Mouse (Mus musculus): Measurements from ENCODE around the gene Farp1. TPM values are rescaled to one million over a fixed set of nuclear protein-coding genes. Genes with fewer than 3 reads are reported as not detected.
"Not testable (repeated sequence)": the region's sequence is repeated elsewhere in the genome, so short reads cannot be mapped to it uniquely, and the experiment has no call there.

Gene Farp1
- polyA plus RNA-seq, 1 experiment from 2014 or later: 22.4 TPM

GRCm38 (mm10) chr14:121189840-121190239, 154.8 kb downstream of the Farp1 start:
- H3K4me2 ChIP-seq; H3K4me3 ChIP-seq (ENCODE audit: low read depth, low read length); H3K4me1 ChIP-seq (ENCODE audit: control insufficient read depth, insufficient read depth, low read length); H3K9ac ChIP-seq (ENCODE audit: low read length); H3K9me3 ChIP-seq (ENCODE audit: control insufficient read depth, low read length); ATAC-seq (ENCODE audit: low FRiP score); H3K36me3 ChIP-seq (ENCODE audit: control insufficient read depth, insufficient read depth, low read length); DNase-seq (ENCODE audit: low spot score, missing footprints); H3K27ac ChIP-seq (ENCODE audit: low read depth, low read length); H3K27me3 ChIP-seq (ENCODE audit: control insufficient read depth, insufficient read depth, low read length): not testable (repeated sequence)
- WGBS: 93% methylated on average over 10 of the region's 10 CpGs

- H3K36me3 ChIP-seq (ENCODE audit: control insufficient read depth, insufficient read depth, low read length): no peaks in the 10 kb centered on the region
- DNase-seq (ENCODE audit: low spot score, missing footprints) (no peak), ATAC-seq (ENCODE audit: low FRiP score) (no peak)
- no peaks in the 10 kb centered on the region; the same call in 1 of the 2 replicates for H3K4me1 ChIP-seq (ENCODE audit: control insufficient read depth, insufficient read depth, low read length)
- no peak overlapping the region for H3K27ac ChIP-seq (ENCODE audit: low read depth, low read length)
- H3K9me3 ChIP-seq (ENCODE audit: control insufficient read depth, low read length): peaks cover under 1% of the 10 kb centered on the region; the same call in 1 of the 2 replicates
- no peak overlapping the region for H3K9ac ChIP-seq (ENCODE audit: low read length)
- WGBS: 92% methylated on average over 9 of the region's 9 CpGs
- H3K4me2 ChIP-seq: no peak overlapping the region
- no peaks in the 10 kb centered on the region for H3K27me3 ChIP-seq (ENCODE audit: control insufficient read depth, insufficient read depth, low read length)
- no peak overlapping the region for H3K4me3 ChIP-seq (ENCODE audit: low read depth, low read length)
These were observed 155.4 kb downstream of the Farp1 start for GRCm38 (mm10) chr14:121190386-121190785.

- H3K27ac ChIP-seq (ENCODE audit: low read depth, low read length): no peak overlapping the region
- H3K4me1 ChIP-seq (ENCODE audit: control insufficient read depth, insufficient read depth, low read length): no peaks in the 10 kb centered on the region; the same call in 1 of the 2 replicates
- no peak overlapping the region for H3K4me3 ChIP-seq (ENCODE audit: low read depth, low read length)
- no peaks in the 10 kb centered on the region for H3K36me3 ChIP-seq (ENCODE audit: control insufficient read depth, insufficient read depth, low read length)
- DNase-seq (ENCODE audit: low spot score, missing footprints) (no peak), ATAC-seq (ENCODE audit: low FRiP score) (no peak; the same call in 1 of the 2 replicates)
- H3K27me3 ChIP-seq (ENCODE audit: control insufficient read depth, insufficient read depth, low read length): no peaks in the 10 kb centered on the region
- no peak overlapping the region for H3K4me2 ChIP-seq
- peaks cover 4% of the 10 kb centered on the region; the same call in 1 of the 2 replicates for H3K9me3 ChIP-seq (ENCODE audit: control insufficient read depth, low read length)
- no peak overlapping the region for H3K9ac ChIP-seq (ENCODE audit: low read length)
- WGBS: 64% methylated on average over 13 of the region's 13 CpGs
These were observed 156.7 kb downstream of the Farp1 start for GRCm38 (mm10) chr14:121191739-121192138.

- H3K4me3 ChIP-seq (ENCODE audit: low read depth, low read length): no peak overlapping the region
- peaks cover 4% of the 10 kb centered on the region; the same call in 1 of the 2 replicates for H3K9me3 ChIP-seq (ENCODE audit: control insufficient read depth, low read length)
- no peak overlapping the region for H3K4me2 ChIP-seq
- H3K9ac ChIP-seq (ENCODE audit: low read length): no peak overlapping the region
- H3K27ac ChIP-seq (ENCODE audit: low read depth, low read length): no peak overlapping the region
- DNase-seq (ENCODE audit: low spot score, missing footprints): no peak
- no peaks in the 10 kb centered on the region; the same call in 1 of the 2 replicates for H3K4me1 ChIP-seq (ENCODE audit: control insufficient read depth, insufficient read depth, low read length)
- 76% methylated on average over 5 of the region's 5 CpGs for WGBS
- H3K36me3 ChIP-seq (ENCODE audit: control insufficient read depth, insufficient read depth, low read length): no peaks in the 10 kb centered on the region
- no peak for ATAC-seq (ENCODE audit: low FRiP score)
- H3K27me3 ChIP-seq (ENCODE audit: control insufficient read depth, insufficient read depth, low read length): no peaks in the 10 kb centered on the region
These were observed 157.4 kb downstream of the Farp1 start for GRCm38 (mm10) chr14:121192394-121192793.

GRCm38 (mm10) chr14:121193981-121194380, 159.0 kb downstream of the Farp1 start:
- 97% methylated on average over 2 of the region's 2 CpGs for WGBS
- Histone ChIP-seq H3K27me3 (ENCODE audit: control insufficient read depth, insufficient read depth, low read length) (no peaks in the 10 kb centered on the region), H3K9me3 (ENCODE audit: control insufficient read depth, low read length) (peaks cover 4% of the 10 kb centered on the region; the same call in 1 of the 2 replicates), H3K4me3 (ENCODE audit: low read depth, low read length) (no peak overlapping the region), H3K9ac (ENCODE audit: low read length) (no peak overlapping the region), H3K4me2 (no peak overlapping the region), H3K36me3 (ENCODE audit: control insufficient read depth, insufficient read depth, low read length) (no peaks in the 10 kb centered on the region), H3K27ac (ENCODE audit: low read depth, low read length) (no peak overlapping the region), H3K4me1 (ENCODE audit: control insufficient read depth, insufficient read depth, low read length) (no peaks in the 10 kb centered on the region; the same call in 1 of the 2 replicates)
- ATAC-seq (ENCODE audit: low FRiP score): no peak
- DNase-seq (ENCODE audit: low spot score, missing footprints): no peak

- no peak overlapping the region for H3K27ac ChIP-seq (ENCODE audit: low read depth, low read length)
- DNase-seq (ENCODE audit: low spot score, missing footprints) (no peak), ATAC-seq (ENCODE audit: low FRiP score) (peak; percentile 52)
- no peaks in the 10 kb centered on the region for H3K27me3 ChIP-seq (ENCODE audit: control insufficient read depth, insufficient read depth, low read length)
- no peak overlapping the region for H3K4me2 ChIP-seq
- WGBS: 70% methylated on average over 14 of the region's 14 CpGs
- no peak overlapping the region for H3K9ac ChIP-seq (ENCODE audit: low read length)
- H3K36me3 ChIP-seq (ENCODE audit: control insufficient read depth, insufficient read depth, low read length): no peaks in the 10 kb centered on the region
- no peaks in the 10 kb centered on the region; the same call in 1 of the 2 replicates for H3K4me1 ChIP-seq (ENCODE audit: control insufficient read depth, insufficient read depth, low read length)
- no peak overlapping the region for H3K4me3 ChIP-seq (ENCODE audit: low read depth, low read length)
- H3K9me3 ChIP-seq (ENCODE audit: control insufficient read depth, low read length): peaks cover 4% of the 10 kb centered on the region; the same call in 1 of the 2 replicates
These were observed 164.0 kb downstream of the Farp1 start for GRCm38 (mm10) chr14:121198915-121199572.

GRCm38 (mm10) chr14:121199789-121200188, 164.8 kb downstream of the Farp1 start:
- no peak overlapping the region for H3K27ac ChIP-seq (ENCODE audit: low read depth, low read length)
- no peaks in the 10 kb centered on the region; the same call in 1 of the 2 replicates for H3K4me1 ChIP-seq (ENCODE audit: control insufficient read depth, insufficient read depth, low read length)
- H3K9me3 ChIP-seq (ENCODE audit: control insufficient read depth, low read length): peaks cover 4% of the 10 kb centered on the region; the same call in 1 of the 2 replicates
- no peaks in the 10 kb centered on the region for H3K36me3 ChIP-seq (ENCODE audit: control insufficient read depth, insufficient read depth, low read length)
- no peak for DNase-seq (ENCODE audit: low spot score, missing footprints)
- 82% methylated on average over 8 of the region's 8 CpGs for WGBS
- no peak overlapping the region for H3K4me2 ChIP-seq
- ATAC-seq (ENCODE audit: low FRiP score): no peak
- H3K4me3 ChIP-seq (ENCODE audit: low read depth, low read length): no peak overlapping the region
- H3K9ac ChIP-seq (ENCODE audit: low read length): no peak overlapping the region
- H3K27me3 ChIP-seq (ENCODE audit: control insufficient read depth, insufficient read depth, low read length): no peaks in the 10 kb centered on the region

GRCm38 (mm10) chr14:121200353-121200752, 165.4 kb downstream of the Farp1 start:
- H3K36me3 ChIP-seq (ENCODE audit: control insufficient read depth, insufficient read depth, low read length): no peaks in the 10 kb centered on the region

GRCm38 (mm10) chr14:121201178-121201577, 166.2 kb downstream of the Farp1 start:
- no peak overlapping the region for H3K9ac ChIP-seq (ENCODE audit: low read length)
- H3K27me3 ChIP-seq (ENCODE audit: control insufficient read depth, insufficient read depth, low read length): no peaks in the 10 kb centered on the region
- H3K9me3 ChIP-seq (ENCODE audit: control insufficient read depth, low read length): no peaks in the 10 kb centered on the region
- no peaks in the 10 kb centered on the region; the same call in 1 of the 2 replicates for H3K4me1 ChIP-seq (ENCODE audit: control insufficient read depth, insufficient read depth, low read length)
- H3K4me3 ChIP-seq (ENCODE audit: low read depth, low read length): no peak overlapping the region
- H3K4me2 ChIP-seq: no peak overlapping the region
- H3K36me3 ChIP-seq (ENCODE audit: control insufficient read depth, insufficient read depth, low read length): no peaks in the 10 kb centered on the region
- ATAC-seq (ENCODE audit: low FRiP score): no peak
- no peak overlapping the region for H3K27ac ChIP-seq (ENCODE audit: low read depth, low read length)
- 91% methylated on average over 6 of the region's 6 CpGs for WGBS
- no peak for DNase-seq (ENCODE audit: low spot score, missing footprints)

More at GRCm38 (mm10) chr14:121200353-121200752, 165.4 kb downstream of the Farp1 start:
- H3K27me3 ChIP-seq (ENCODE audit: control insufficient read depth, insufficient read depth, low read length): no peaks in the 10 kb centered on the region
- WGBS: 79% methylated on average over 8 of the region's 8 CpGs
- no peak overlapping the region for H3K9ac ChIP-seq (ENCODE audit: low read length)
- no peaks in the 10 kb centered on the region; the same call in 1 of the 2 replicates for H3K4me1 ChIP-seq (ENCODE audit: control insufficient read depth, insufficient read depth, low read length)
- no peak overlapping the region for H3K4me2 ChIP-seq
- DNase-seq (ENCODE audit: low spot score, missing footprints): no peak
- peaks cover 3% of the 10 kb centered on the region; the same call in 1 of the 2 replicates for H3K9me3 ChIP-seq (ENCODE audit: control insufficient read depth, low read length)
- H3K27ac ChIP-seq (ENCODE audit: low read depth, low read length): no peak overlapping the region
- H3K4me3 ChIP-seq (ENCODE audit: low read depth, low read length): no peak overlapping the region
- no peak for ATAC-seq (ENCODE audit: low FRiP score)

Data from midbrain, embryonic 11.5 days (tissue).